Mouse (Mus musculus) v-Abl transformed pro-B cells (cell line): ENCODE data around the gene Ptpre.

Experiments
- in situ Hi-C, 2 experiments: fragments of 400-800 bp; cut with MboI; formaldehyde crosslinking; loops; one replicate each; pipeline ENCODE4 v1.15.1; 2025; ENCODE audit not compliant: unreplicated experiment in 2 of 2

Ptpre gene

DNA sequence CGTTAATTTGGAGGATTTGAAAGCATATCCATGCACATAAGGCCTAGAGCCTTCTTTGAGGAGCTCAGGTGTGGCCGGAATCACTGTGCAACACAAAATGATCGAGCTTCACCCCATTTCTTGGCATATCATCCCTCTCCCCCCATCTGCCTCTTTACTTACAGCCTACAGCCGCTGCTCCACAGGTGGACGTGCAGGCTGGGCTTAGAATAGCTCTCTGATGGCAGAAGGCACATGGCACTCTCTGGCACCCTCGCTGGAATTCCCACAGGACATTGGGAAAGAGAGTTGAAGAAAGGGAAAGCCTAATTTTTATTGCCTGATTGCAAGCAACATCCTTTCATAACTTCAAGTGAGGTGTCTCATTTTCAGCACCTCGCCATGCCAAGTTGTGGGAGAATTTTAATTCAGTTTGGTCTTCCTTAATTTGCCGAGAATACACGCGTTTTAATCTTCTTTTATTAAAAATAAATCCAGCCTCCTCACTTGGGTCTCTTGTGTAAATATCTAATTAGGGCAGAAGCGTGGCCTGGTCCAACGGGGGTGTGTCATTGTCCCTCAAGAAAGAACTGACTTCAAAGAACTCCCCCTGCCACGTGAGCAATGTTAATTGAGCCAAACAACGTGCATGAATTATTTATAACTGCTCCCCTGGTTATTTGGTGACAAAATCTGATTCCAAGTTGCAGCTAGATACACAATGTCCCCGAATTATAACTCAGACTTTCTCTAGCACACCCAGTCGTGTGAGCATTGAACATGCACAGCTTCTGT is 97.8 kb downstream of the Ptpre start:
- in situ Hi-C loops: loop anchor here (5.0 to 25.0 kb wide), 4 partner anchors 32 to 1773 kb away; no protein-coding TSS in a partner anchor

DNA sequence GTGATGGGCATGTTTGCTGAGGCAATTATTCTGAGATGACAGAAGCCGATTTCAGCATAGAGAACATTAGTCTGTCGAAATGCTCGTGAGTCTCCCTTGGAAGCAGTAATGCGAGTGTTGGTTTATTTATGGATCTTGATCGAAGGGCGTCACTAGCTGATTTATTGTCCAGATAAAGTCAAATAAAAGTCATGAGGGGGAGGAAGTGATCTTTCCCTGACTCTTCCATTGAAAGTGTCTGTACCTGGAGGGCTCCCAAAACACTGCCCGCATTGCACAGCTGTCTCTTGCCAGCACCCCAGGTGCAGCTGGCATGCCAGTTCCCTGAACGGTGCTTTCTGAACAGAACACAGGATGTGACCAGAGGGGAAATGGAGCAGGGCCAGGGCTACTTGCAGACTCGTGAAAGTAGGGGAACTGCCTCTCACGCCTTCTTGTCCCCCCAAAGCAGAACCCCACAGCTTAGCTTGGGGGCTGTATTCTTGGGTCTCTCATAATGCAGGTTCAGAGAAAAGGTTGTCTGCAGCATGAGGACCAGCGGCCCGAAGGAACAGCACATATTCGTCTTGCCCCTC is 100.2 kb downstream of the Ptpre start:
- in situ Hi-C loops: loop anchor here (25.0 kb wide), 1 partner anchor 1775 kb away; no protein-coding TSS in a partner anchor

DNA sequence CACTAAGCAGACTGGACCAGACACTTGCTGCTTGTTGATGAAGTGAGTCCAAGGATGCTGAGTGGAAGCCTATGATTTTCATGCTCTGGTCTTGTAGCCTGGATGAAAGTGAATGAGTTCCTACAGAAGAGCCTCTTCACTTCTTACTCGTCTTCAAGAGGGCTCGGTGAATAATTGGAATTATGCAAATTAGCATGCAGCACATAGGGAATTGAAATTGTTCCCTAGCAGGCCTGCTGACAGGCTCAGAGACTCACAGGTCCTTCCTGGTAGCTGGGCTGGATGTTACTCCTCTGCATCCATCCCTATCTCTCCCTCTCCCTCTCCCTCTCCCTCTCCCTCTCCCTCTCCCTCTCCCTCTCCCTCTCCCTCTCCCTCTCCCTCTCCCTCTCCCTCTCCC is 102.1 kb downstream of the Ptpre start:
- in situ Hi-C loops: loop anchor here (25.0 kb wide), 1 partner anchor 1777 kb away; no protein-coding TSS in a partner anchor

DNA sequence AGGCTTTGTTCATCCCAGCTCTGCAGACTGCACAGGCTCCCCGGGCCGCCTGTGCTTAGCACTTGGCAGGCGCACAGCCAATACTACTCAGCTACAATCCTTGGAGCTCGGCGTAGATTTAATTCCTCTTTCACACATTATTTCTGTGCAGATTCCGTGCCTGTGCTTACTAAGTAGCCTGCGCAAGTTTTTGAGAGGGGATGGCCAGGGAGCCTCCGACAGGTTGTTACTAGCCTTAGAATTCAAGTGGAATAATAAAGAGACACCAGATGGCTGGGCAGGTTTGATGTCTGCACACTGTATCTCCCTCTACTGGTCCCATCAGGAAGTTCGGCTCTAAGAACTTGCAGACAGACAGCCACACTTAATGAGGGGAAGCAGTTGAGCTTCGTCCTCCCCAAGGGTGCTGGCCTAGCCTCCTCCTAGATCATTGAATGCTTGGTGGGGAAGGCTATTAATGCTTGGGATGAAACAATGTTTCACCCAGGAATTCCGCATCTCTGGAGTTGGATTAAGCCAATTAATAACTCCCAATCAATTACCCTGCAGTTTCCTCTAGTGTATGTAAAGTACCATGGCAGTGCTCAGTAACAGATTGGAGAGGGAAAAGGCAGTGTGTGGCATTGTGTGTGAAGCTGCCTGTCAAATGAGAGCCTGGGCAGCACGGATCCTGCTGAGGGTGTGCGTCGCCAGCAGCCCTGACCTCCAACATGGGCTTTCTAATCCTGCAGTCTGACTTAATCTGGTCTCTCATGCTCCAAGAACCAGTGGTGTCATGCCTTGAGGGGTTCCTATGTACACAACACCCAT is 104.6 kb downstream of the Ptpre start:
- in situ Hi-C loops: loop anchor here (5.0 to 25.0 kb wide), 2 partner anchors 95 to 1780 kb away; no protein-coding TSS in a partner anchor

DNA sequence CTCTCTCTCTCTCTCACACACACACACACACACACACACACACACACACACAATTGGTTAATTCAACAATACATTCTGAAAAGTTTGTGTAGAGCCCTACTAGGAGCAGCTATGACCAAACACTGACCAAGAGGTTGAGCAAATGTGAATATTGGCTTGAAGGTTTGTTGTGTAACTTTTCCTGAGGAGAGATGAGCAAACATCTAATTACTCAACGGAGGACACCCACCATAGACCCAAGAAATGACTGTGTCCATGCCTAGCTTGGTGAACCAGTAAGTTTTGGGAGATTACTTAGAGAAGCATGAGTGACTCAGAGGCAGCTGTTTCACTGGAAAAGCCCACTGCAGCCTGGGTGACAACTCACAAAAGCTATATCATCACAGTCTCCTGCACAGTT is 107.2 kb downstream of the Ptpre start:
- in situ Hi-C loops: loop anchor here (5.0 to 25.0 kb wide), 2 partner anchors 93 to 1782 kb away; no protein-coding TSS in a partner anchor

DNA sequence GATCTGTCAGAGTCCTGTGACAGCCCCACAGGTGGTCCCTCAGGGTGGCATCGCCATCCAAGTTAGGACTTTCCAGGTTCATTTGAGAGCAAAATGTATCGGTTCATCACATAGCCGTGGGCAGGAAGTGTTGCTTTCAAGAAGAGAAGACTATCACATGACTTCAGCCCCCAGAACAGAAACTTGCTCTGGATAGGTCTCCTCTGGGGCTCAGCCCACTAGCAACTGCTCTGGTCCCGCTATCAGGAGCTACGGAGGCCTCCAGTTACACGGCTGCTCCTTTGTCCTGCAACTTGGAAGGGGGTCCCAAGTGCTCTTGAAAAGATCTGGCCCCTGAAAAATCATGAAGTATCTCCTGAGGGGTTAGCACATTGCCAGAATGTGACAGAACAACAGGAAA is 109.7 kb downstream of the Ptpre start:
- in situ Hi-C loops: loop anchor here (25.0 kb wide), 1 partner anchor 1785 kb away; no protein-coding TSS in a partner anchor

DNA sequence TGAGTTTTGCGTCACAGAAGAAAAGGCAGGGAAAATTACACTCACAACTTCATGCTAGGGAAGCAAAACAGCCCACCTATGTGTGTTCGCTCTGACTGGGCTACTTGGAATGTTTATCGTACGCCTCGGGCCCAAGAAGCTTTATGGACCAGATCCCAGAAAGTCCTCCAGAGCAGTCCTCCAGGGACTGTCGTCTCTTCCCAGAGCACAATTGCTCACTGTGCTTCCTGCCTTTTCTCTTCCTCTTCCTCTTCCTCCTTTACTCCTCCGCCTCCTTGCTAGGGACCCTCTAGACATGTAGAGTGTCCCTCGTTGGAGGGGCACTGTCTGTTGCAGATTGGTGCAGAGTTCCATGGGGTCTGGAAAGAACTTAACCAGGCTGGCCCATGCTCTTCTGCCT is 111.5 kb downstream of the Ptpre start:
- in situ Hi-C loops: loop anchor here (25.0 kb wide), 1 partner anchor 1787 kb away; no protein-coding TSS in a partner anchor

DNA sequence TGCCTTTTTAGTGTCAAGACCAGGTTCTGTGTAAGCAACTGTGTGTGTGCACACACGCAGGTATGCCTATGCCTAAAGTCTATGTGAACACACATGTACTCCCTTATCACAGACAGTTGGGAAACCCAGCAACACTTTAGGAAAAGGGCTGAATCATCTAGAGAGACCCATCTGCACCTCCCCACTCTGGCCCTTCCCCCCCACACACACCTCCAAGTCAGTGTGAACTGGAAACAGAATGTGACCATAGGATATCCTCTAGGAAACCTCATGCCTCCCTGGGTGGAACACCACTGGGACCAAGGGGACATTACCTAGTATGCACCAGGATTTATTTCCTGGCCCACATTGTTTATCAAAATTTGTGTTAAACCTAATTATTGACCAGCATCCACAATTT is 112.0 kb downstream of the Ptpre start:
- in situ Hi-C loops: loop anchor here (25.0 kb wide), 1 partner anchor 1787 kb away; no protein-coding TSS in a partner anchor

DNA sequence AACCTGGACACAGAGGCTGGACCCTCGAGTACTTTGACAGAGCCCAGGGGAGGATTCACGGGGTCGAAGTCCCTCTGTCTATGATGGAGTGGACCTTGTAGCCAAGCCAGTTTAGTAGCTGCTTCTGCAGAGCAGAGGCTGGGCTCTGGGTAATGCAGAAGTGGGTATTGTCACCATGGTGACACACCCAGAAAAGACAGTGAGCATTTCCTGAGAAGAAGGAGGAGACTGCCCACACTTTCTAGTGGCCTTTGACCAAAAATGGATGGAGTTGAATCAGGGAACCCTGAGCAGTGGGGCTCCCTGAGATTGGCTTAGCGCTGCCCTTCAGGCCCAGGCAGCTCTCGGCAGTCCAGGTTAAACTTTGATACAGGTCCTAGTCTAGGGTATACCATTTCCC is 112.8 kb downstream of the Ptpre start:
- in situ Hi-C loops: loop anchor here in 1 of 2 experiments (25.0 kb wide), 1 partner anchor 1988 kb away; no protein-coding TSS in a partner anchor

DNA sequence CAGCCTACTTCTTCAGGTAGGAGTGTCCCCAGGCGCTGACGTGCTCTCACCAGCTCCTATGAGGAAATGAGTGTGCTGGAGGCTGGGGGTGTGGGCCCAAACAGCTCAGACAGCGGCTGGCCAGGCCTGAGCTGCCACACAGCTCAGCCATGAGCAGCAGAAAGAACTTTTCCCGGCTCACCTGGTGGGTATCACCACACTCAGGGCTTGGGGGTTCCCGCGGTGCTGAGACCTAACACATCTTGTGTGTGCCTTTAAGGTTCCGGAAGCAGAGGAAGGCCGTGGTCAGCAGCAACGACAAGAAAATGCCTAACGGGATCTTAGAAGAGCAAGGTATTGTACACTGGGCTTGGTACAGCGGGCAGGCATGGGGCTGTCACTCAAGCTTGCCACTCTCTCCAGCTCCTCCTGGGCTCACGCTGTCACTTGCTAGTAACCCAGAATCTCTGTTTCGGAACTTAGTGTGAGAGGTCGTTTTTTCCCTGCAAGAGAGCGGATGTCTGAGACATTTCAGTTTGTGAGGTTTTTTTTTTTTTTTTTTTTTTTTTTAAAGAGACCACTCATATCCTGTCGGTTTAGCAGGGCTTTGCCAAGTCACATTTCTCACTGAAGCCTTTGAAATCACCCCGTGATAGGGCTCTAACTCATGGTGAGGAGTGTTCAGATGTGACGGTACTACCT is 114.7 kb downstream of the Ptpre start:
- in situ Hi-C loops: loop anchor here in 1 of 2 experiments (25.0 kb wide), 1 partner anchor 1990 kb away; no protein-coding TSS in a partner anchor

DNA sequence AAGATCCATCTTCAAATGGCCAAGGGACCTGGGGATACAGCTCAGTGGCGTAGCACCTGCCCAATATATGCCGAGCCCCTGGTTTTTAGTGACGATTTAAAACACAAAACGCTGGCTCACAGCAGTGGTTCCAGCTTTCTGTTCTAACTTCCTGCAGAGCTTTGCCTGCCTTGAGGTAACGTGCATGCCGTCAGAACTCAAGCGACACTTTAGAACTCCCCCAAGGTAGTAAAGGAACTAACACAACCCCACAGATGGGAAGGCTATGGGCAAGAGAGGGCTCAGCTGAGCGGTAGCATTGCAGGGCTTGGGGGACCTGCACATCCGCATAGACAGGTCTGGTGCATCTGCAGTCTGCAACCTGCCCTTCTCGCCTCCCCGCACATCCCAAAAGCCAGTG is 115.5 kb downstream of the Ptpre start:
- in situ Hi-C loops: loop anchor here in 1 of 2 experiments (25.0 kb wide), 1 partner anchor 1990 kb away; no protein-coding TSS in a partner anchor

DNA sequence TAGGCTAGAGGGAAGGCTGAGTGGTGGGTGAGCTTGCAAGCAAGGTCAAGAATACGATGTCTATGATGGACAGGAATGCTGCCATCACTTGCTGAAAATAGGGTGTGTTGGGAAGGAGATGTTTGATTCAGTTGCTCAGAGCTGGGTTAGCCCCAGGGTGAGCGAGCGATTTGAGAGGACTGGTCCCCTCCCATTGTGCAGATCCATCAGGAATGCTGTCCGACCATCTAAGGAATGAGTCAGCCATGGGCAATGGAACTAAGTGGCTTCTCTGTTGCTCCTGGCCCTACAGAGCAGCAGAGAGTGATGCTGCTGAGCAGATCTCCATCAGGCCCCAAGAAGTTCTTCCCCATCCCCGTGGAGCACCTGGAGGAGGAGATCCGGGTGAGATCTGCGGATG is 116.3 kb downstream of the Ptpre start:
- in situ Hi-C loops: loop anchor here in 1 of 2 experiments (25.0 kb wide), 1 partner anchor 1991 kb away; no protein-coding TSS in a partner anchor

DNA sequence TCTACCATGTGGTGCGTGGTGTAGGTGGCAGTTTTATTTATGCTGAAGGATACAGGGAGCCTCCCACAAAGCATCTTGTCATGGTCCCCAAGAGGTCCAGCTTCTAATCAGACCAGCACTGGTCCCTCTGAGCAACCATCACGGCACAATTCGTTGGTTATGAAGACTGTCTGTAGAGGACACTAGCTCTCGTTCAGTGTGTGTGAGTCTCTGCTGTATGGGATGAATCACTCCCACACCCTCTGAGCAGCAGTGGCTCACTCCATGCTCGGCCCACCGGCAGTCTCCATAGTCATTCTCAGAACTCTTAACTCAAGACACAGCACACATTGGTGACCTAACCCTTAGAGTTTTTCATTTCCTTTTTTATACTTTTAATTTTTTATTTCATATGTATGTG is 117.0 kb downstream of the Ptpre start:
- in situ Hi-C loops: loop anchor here in 1 of 2 experiments (25.0 kb wide), 1 partner anchor 1992 kb away; no protein-coding TSS in a partner anchor

DNA sequence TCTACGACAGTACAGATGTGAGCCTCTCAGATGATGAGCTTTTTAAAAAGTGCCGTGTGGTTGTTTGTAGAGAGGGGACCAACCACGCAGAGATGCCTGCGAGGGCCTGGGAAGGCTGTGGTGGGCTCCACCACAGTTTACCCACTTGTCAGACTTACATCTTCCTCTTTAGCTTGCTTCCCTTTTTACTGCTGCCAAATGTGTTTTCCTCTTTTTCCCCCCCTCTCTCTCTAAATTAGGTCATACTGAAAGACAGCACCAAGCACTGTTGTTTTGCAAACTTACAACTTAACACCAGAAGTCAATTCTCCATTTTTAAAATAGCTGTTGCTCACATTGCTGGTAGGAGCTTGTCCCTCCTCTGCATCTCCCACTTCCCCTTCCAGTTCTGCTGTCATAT is 117.8 kb downstream of the Ptpre start:
- in situ Hi-C loops: loop anchor here in 1 of 2 experiments (25.0 kb wide), 1 partner anchor 1993 kb away; no protein-coding TSS in a partner anchor

DNA sequence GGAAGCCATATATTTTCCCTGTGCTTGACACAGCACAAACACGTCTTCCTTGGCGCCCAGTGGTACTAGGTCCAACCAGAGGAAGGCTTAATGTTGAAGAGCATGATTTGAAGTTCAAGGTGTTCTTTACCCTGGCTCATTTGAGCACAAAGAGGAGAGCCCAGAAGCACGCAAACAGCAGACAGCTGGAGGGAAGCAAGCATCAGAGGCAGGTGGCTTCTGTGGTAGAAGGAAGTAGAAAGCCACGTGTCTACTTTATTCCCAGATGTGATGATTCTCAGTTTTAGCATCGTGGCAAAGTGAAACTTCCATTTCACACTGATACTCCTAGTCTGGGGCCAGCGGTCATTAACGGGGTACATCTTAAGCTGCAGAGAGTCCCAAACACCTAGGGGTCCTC is 120.9 kb downstream of the Ptpre start:
- in situ Hi-C loops: loop anchor here in 1 of 2 experiments (25.0 kb wide), 1 partner anchor 1996 kb away; no protein-coding TSS in a partner anchor

DNA sequence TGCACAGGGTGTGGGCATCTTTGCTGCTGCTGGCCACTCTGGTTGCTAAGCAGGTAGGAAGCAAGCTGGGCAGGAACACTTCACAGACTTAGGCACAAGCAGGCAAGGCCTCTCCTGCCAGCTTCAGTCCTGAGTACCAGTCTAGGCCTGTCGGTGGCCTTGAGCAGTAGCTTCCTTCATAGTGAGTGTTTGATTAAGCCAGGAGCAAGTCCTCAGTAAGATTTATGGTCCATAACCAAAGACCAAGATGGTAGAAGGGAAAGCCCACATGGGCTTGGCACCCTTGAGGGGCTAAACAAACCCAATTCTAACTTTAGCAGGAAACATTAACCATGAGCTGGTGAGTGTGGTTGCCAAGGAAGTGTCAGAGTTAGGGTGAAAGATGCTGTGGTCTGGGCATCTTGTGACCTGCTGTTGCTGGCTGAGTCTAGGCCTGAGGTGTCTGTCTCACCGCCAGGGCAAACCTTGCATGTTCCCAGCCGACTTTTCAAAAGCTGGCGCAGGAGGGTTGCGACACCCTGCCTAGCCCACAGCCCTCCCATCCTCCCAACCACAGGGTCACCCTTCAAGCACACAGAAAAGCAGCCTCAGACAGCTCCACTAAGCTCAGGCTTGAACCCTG is 122.1 kb downstream of the Ptpre start:
- in situ Hi-C loops: loop anchor here in 1 of 2 experiments (25.0 kb wide), 1 partner anchor 1997 kb away; no protein-coding TSS in a partner anchor

DNA sequence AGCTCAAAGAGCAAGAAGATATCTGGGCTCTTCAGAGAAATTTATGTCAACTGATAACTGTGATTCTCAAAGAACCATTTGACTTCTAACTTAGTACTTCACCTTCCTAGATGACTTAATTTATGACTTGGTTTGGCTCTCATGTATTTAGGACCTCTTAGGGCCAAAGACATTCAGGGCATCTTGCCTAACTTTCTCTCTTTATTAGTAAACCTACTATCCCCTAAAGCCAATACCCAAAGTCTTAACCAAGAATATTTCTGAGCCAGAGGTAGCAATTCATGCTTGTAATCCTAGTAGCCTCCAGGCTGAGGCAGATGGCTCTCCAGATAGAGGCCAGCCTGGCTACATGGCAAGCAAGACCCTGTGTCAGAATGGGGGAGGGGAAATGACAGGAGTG is 123.0 kb downstream of the Ptpre start:
- in situ Hi-C loops: loop anchor here in 1 of 2 experiments (25.0 kb wide), 1 partner anchor 1998 kb away; no protein-coding TSS in a partner anchor

DNA sequence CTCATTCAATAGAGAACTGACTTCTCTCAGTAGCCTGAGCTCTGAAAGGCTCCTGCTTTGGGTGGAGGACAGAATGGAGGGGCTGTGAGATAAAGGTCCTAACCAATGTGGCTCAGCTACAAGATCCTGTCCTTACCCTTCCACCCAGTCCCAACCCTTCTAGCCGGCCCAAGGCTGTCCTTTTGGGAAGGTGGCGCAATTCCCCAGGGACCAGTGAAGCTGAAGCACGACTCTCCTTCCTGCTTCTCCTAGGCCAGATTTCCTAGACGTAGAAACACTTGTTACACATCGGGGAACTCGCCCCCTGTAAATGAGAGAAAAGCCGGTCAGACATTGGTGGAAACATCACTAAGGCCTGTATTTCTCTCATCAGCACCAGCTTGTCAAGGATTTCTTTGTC is 126.9 kb downstream of the Ptpre start:
- in situ Hi-C loops: loop anchor here in 1 of 2 experiments (25.0 kb wide), 1 partner anchor 2002 kb away; no protein-coding TSS in a partner anchor

DNA sequence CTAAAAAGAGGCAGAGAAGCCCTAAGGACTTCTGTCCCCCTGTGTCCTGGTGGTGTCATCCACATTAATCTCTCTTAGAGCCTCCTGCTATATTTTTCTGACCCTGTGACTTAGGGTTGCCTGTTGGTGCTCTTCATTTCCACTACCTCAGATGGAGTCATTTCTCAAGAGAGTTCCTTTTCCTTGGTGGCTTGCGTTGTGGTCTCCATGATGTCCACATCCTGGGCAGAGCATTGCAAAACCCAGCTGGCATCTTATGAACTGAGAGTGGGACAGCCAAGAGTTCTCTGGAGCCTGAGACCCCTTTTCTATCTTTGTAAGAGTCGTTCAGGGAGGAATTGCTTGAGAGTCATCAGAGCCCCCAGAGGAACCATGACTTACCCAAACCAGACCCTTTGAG is 129.0 kb downstream of the Ptpre start:
- in situ Hi-C loops: loop anchor here (5.0 to 25.0 kb wide), 2 partner anchors 34 to 2004 kb away; no protein-coding TSS in a partner anchor
